9 mouse cellular contexts compared by ENCODE assay signal in the genomic region with DNA sequence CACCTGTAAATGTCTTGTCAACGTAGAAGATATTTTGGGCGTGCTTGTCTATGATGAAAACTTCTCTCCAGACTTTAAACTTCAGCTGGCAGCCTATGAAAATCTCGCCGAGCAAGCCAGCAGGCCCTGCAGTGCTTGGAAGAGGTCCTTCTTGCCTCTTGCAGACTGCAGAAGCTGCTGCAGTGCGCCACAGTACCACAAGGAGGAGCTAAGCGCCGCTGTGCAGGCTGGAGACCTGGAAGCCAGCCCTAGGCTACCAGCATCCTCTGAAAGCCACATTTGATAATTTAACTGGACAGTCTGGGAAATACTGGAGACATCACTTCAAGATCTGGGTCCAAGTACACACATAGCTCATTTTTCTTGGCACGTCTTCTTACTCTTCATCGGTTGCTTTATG. TPM values are rescaled to one million over a fixed set of nuclear protein-coding genes. Genes with fewer than 3 reads are reported as not detected.
DNase-seq lines count a peak whose midpoint lies in the region; ATAC-seq lines count a peak whose summit lies in the region.
"Had no signal": no experiment of that assay in that cellular context is flagged by ENCODE, and none has a peak within 500 bp of the region (broad histone marks: within the 10 kb centered on the region; RNA-seq: fewer than 3 reads in every experiment).

No protein-coding gene starts in this region.

- H3K27ac ChIP-seq in hindbrain, embryonic 16.5 days (ENCODE audit: low read depth, low read length) = no peak overlapping the region
- H3K27ac ChIP-seq: lung, embryonic 15.5 days had no signal

- no peak overlapping the region for H3K4me3 ChIP-seq in hindbrain, embryonic 16.5 days (ENCODE audit: low read length)
- H3K4me3 ChIP-seq: lung, embryonic 15.5 days had no signal

- DNase-seq in T-cell, adult 2 months (ENCODE audit: low spot score) = peak; percentile 60
- peak; percentile 82 for DNase-seq in cerebellum, adult 9-10 months
- DNase-seq in frontal cortex, adult 2 months (ENCODE audit: extremely low spot score in 1 of 2, low spot score in 1 of 2) = peak; percentile 49 to 93
- peak; percentile 46 for DNase-seq in left cerebral cortex, adult 11 months (ENCODE audit: low spot score)
- peak; percentile 78 for DNase-seq in mesoderm, embryonic 11.5 days (ENCODE audit: low read depth, low spot score)
- peak; percentile 66 to 69 for DNase-seq in right cerebral cortex, postnatal 36 days (ENCODE audit: low spot score in 2 of 2)
- DNase-seq in urinary bladder, postnatal 4 days (ENCODE audit: low spot score in 2 of 2) = peak; percentile 58 to 85

- no peaks in the 10 kb centered on the region for H3K27me3 ChIP-seq in hindbrain, embryonic 16.5 days (replicated peaks; ENCODE audit: control insufficient read depth, insufficient read depth, low read length)
- H3K27me3 ChIP-seq: lung, embryonic 15.5 days had no signal

- 19% methylated on average over 9 of the region's 9 CpGs for WGBS in hindbrain, embryonic 16.5 days

- no peak overlapping the region for H3K9ac ChIP-seq in hindbrain, embryonic 16.5 days (ENCODE audit: low read depth, low read length)
- H3K9ac ChIP-seq: lung, embryonic 15.5 days had no signal

- H3K4me2 ChIP-seq in hindbrain, embryonic 16.5 days (ENCODE audit: low read length) = no peak overlapping the region
- H3K4me2 ChIP-seq: lung, embryonic 15.5 days had no signal

- no peaks in the 10 kb centered on the region for H3K36me3 ChIP-seq in hindbrain, embryonic 16.5 days (ENCODE audit: control insufficient read depth, insufficient read depth, low read length)
- H3K36me3 ChIP-seq: lung, embryonic 15.5 days had no signal

- no peaks in the 10 kb centered on the region for H3K9me3 ChIP-seq in hindbrain, embryonic 16.5 days (ENCODE audit: control insufficient read depth, low read length)
- H3K9me3 ChIP-seq: lung, embryonic 15.5 days had no signal

- H3K4me1 ChIP-seq in hindbrain, embryonic 16.5 days (ENCODE audit: control insufficient read depth, insufficient read depth, low read depth, low read length) = no peaks in the 10 kb centered on the region
- H3K4me1 ChIP-seq: lung, embryonic 15.5 days had no signal

- ATAC-seq in hindbrain, embryonic 16.5 days = peak; percentile 61; the same call in 1 of the 2 replicates

RNA-seq across cellular contexts. Expression of a gene that starts 10.0 kb away (rescaled TPM):
- polyA plus RNA-seq in frontal cortex, adult 2 months (2012; rRNA removed) = 78.8 and 80.1 TPM in 2 replicates
- 108 and 113 TPM in 2 replicates for polyA plus RNA-seq in hindbrain, embryonic 16.5 days (2015; fragmentation: Nextera tagmentation; extraction: Ambion mirVana)

RNA-seq across cellular contexts. Expression of a gene that starts 55.5 kb away (rescaled TPM):
- 11.6 TPM in 2 replicates for polyA plus RNA-seq in frontal cortex, adult 2 months (2012; rRNA removed)
- polyA plus RNA-seq in hindbrain, embryonic 16.5 days (2015; fragmentation: Nextera tagmentation; extraction: Ambion mirVana) = 5.0 and 6.6 TPM in 2 replicates
